14 mouse cellular contexts compared by ENCODE assay signal in genomic region chr3:123204658-123205057, GRCm38 (mm10). TPM values are rescaled to one million over a fixed set of nuclear protein-coding genes. Genes with fewer than 3 reads are reported as not detected.
DNase-seq lines count a peak whose midpoint lies in the region; ATAC-seq and TF ChIP-seq lines count a peak whose summit lies in the region.
"Had no signal": no experiment of that assay in that cellular context is flagged by ENCODE, and none has a peak within 500 bp of the region (broad histone marks: within the 10 kb centered on the region; RNA-seq: fewer than 3 reads in every experiment).

No protein-coding gene starts in this region.

- 50% methylated on average over 4 of the region's 4 CpGs for WGBS in liver, adult 2 months
- WGBS in liver, postnatal 0 days (ENCODE audit: insufficient replicate concordance), result 52% methylated on average over 4 of the region's 4 CpGs
- 29% methylated on average over 4 of the region's 4 CpGs for WGBS in heart, embryonic 13.5 days
- WGBS in stomach, embryonic 14.5 days, result 14% methylated on average over 4 of the region's 4 CpGs

- TF ChIP-seq CTCF in liver, adult 2 months (IDR thresholded peaks at IDR 0.05; ENCODE audit: low read depth, low read length), result no peak
- no peak for TF ChIP-seq CTCF in liver, postnatal 0 days (IDR thresholded peaks at IDR 0.05; ENCODE audit: low read depth)
- TF ChIP-seq CTCF in brain, embryonic 14.5 days (IDR thresholded peaks at IDR 0.05; ENCODE audit: borderline replicate concordance, extremely low read depth, insufficient read depth, insufficient read length), result no peak

- H3K9me3 ChIP-seq in liver, postnatal 0 days (ENCODE audit: low read length), result no peaks in the 10 kb centered on the region
- no peaks in the 10 kb centered on the region for H3K9me3 ChIP-seq in heart, embryonic 13.5 days
- H3K9me3 ChIP-seq in stomach, embryonic 14.5 days (ENCODE audit: control insufficient read depth, low read depth, low read length), result no peaks in the 10 kb centered on the region
- H3K9me3 ChIP-seq: G1E had no signal

- ATAC-seq in liver, postnatal 0 days, result no peak
- ATAC-seq in heart, embryonic 13.5 days (ENCODE audit: extremely low read depth, insufficient number of reproducible peaks, low FRiP score, low TSS enrichment), result no peak
- ATAC-seq in stomach, embryonic 14.5 days (ENCODE audit: insufficient number of reproducible peaks, insufficient read depth, low FRiP score, low read depth), result peak; percentile 70

- H3K4me2 ChIP-seq in liver, postnatal 0 days (ENCODE audit: low read depth, low read length), result no peak overlapping the region
- H3K4me2 ChIP-seq in heart, embryonic 13.5 days, result peak overlapping the region; percentile 44
- peak overlapping the region; percentile 37 for H3K4me2 ChIP-seq in stomach, embryonic 14.5 days (replicated peaks; ENCODE audit: low read depth, low read length)
- H3K4me2 ChIP-seq: midbrain, embryonic 11.5 days had no signal

- no peak overlapping the region for H3K27ac ChIP-seq in liver, adult 2 months (replicated peaks; ENCODE audit: insufficient read depth, low read depth, low read length)
- H3K27ac ChIP-seq in liver, postnatal 0 days (ENCODE audit: low read depth), result no peak overlapping the region
- peak overlapping the region; percentile 77 for H3K27ac ChIP-seq in heart, embryonic 13.5 days (replicated peaks)
- H3K27ac ChIP-seq in stomach, embryonic 14.5 days (ENCODE audit: low read length), result peak overlapping the region; percentile 92

- no peaks in the 10 kb centered on the region for H3K79me2 ChIP-seq in liver, adult 2 months (ENCODE audit: control insufficient read depth, insufficient read depth, low read length)

- DNase-seq in liver, adult 2 months (ENCODE audit: extremely low read depth, low read depth, low spot score), result peak; percentile 3
- DNase-seq in liver, postnatal 0 days, result no peak
- DNase-seq in brain, embryonic 14.5 days (ENCODE audit: low read depth), result peak; percentile 13
- DNase-seq in right cerebral cortex, adult 2 months (ENCODE audit: low spot score in 2 of 2), result no peak
- DNase-seq in frontal cortex, adult 2 months (ENCODE audit: extremely low spot score in 1 of 2, low spot score in 1 of 2), result no peak
- DNase-seq: adrenal gland, adult 8-10 months; cerebellum, adult 18-20 months; gastrocnemius, postnatal 36 days; kidney, postnatal 14 days; liver had no signal

- H3K36me3 ChIP-seq in liver, adult 2 months (ENCODE audit: control insufficient read depth, insufficient read depth, low read length), result no peaks in the 10 kb centered on the region
- no peaks in the 10 kb centered on the region for H3K36me3 ChIP-seq in liver, postnatal 0 days (replicated peaks; ENCODE audit: insufficient read depth, low read length)
- no peaks in the 10 kb centered on the region for H3K36me3 ChIP-seq in heart, embryonic 13.5 days
- H3K36me3 ChIP-seq in stomach, embryonic 14.5 days (ENCODE audit: control insufficient read depth, insufficient read depth, low read length), result no peaks in the 10 kb centered on the region
- H3K36me3 ChIP-seq: G1E had no signal

- H3K4me1 ChIP-seq in liver, adult 2 months (ENCODE audit: control insufficient read depth, insufficient read depth, low read length), result no peaks in the 10 kb centered on the region
- no peaks in the 10 kb centered on the region for H3K4me1 ChIP-seq in liver, postnatal 0 days (ENCODE audit: insufficient read depth)
- H3K4me1 ChIP-seq in heart, embryonic 13.5 days, result peaks cover 25% of the 10 kb centered on the region
- H3K4me1 ChIP-seq in stomach, embryonic 14.5 days (ENCODE audit: control insufficient read depth, insufficient read depth, low read length), result peaks cover 13% of the 10 kb centered on the region

- H3K27me3 ChIP-seq in liver, adult 2 months (ENCODE audit: control insufficient read depth, insufficient read depth, low read length), result no peaks in the 10 kb centered on the region
- H3K27me3 ChIP-seq in liver, postnatal 0 days (ENCODE audit: insufficient read depth, low read length), result no peaks in the 10 kb centered on the region
- H3K27me3 ChIP-seq in heart, embryonic 13.5 days (replicated peaks), result no peaks in the 10 kb centered on the region
- no peaks in the 10 kb centered on the region for H3K27me3 ChIP-seq in stomach, embryonic 14.5 days (ENCODE audit: control insufficient read depth, insufficient read depth, low read length)

- TF ChIP-seq POLR2A in liver, adult 2 months (IDR thresholded peaks at IDR 0.05; ENCODE audit: extremely low read depth, insufficient read depth, low read length), result no peak
- TF ChIP-seq POLR2A in brain, embryonic 14.5 days (IDR thresholded peaks at IDR 0.05; ENCODE audit: borderline replicate concordance, extremely low read depth, insufficient read depth, insufficient read length, poor library complexity, severe bottlenecking), result no peak

- no peak overlapping the region for H3K4me3 ChIP-seq in liver, adult 2 months (ENCODE audit: insufficient read depth, low read depth, low read length)
- no peak overlapping the region for H3K4me3 ChIP-seq in liver, postnatal 0 days (ENCODE audit: low read depth, low read length)
- H3K4me3 ChIP-seq in heart, embryonic 13.5 days, result no peak overlapping the region
- H3K4me3 ChIP-seq in stomach, embryonic 14.5 days (ENCODE audit: low read depth, low read length), result no peak overlapping the region

- no peak overlapping the region for H3K9ac ChIP-seq in liver, adult 2 months (ENCODE audit: low read depth, low read length)
- no peak overlapping the region for H3K9ac ChIP-seq in liver, postnatal 0 days (replicated peaks)
- peak overlapping the region; percentile 47 for H3K9ac ChIP-seq in heart, embryonic 13.5 days
- 0 out of 2 replicates have a peak overlapping the region, but pooled peaks have one; percentile 7 for H3K9ac ChIP-seq in stomach, embryonic 14.5 days (replicated peaks; ENCODE audit: low read depth, low read length)

- no peak for TF ChIP-seq EP300 in liver, postnatal 0 days (IDR thresholded peaks at IDR 0.05; ENCODE audit: low read depth)

RNA-seq across cellular contexts. Expression of gene Synpo2, which starts 31.3 kb away (rescaled TPM):
- total RNA-seq in liver, adult 2 months (2014; rRNA removed), result 0.34 and 0.37 TPM in 2 replicates
- polyA plus RNA-seq in liver, adult 2 months (2012; rRNA removed), result 0.06 TPM in 2 replicates
- polyA plus RNA-seq in liver, postnatal 0 days (2015; fragmentation: Nextera tagmentation; extraction: Ambion mirVana), result 0.06 and 0.27 TPM in 2 replicates
- polyA plus RNA-seq in brain, embryonic 14.5 days (2012; rRNA removed), result 0.63 and 1.3 TPM in 2 replicates
- polyA plus RNA-seq in heart, embryonic 13.5 days (2015; fragmentation: Nextera tagmentation; extraction: Ambion mirVana), result 15.1 and 16.8 TPM in 2 replicates
- polyA plus RNA-seq in stomach, embryonic 14.5 days (2014; fragmentation: Nextera tagmentation; extraction: Ambion mirVana), result 39.9 and 43.6 TPM in 2 replicates
- 3.5 and 4.6 TPM in 2 replicates for polyA plus RNA-seq in frontal cortex, adult 2 months (2012; rRNA removed)
- polyA plus RNA-seq: G1E had no signal

Comparison
In these comparisons a context has a peak if more than half of its experiments do, and no peak if none do; other contexts are left out.
1. DNase-seq: peak in liver, adult 2 months (single experiment) and brain, embryonic 14.5 days (single experiment); none in liver, postnatal 0 days (single experiment), right cerebral cortex, adult 2 months (0 of 2) and frontal cortex, adult 2 months (0 of 2).
2. H3K27ac ChIP-seq: peak in heart, embryonic 13.5 days (single experiment) and stomach, embryonic 14.5 days (single experiment); none in liver, adult 2 months (single experiment) and liver, postnatal 0 days (single experiment).
3. H3K9ac ChIP-seq: peak in heart, embryonic 13.5 days (single experiment) and stomach, embryonic 14.5 days (single experiment); none in liver, adult 2 months (single experiment) and liver, postnatal 0 days (single experiment).